Mouse (Mus musculus): Measurements from ENCODE around the gene Slc6a9. TPM values are rescaled to one million over a fixed set of nuclear protein-coding genes. Genes with fewer than 3 reads are reported as not detected.

The Slc6a9 gene
- total RNA-seq, 2 experiments from 2014 or later, result 0.05 to 0.21 TPM

DNA sequence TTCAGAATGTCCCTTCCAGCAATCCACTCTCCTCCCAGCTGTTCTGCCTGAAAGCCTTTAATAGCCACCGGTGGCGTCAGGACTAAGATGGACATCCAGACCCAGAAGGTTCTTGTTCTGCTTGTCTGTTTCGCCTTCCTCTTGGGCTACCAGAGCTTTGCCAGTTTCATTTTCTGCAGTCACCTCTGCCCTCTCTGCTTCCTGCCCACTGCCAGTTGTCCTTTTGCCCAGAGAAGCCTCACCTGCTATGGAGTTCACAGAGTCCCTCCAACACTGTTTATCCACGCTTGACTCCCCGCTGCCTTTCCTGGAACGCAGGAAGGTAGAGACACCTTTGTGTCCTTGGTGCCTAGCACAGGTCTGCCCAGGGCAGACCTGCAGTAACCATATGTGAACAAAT, 5.1 kb downstream of the Slc6a9 start:
- no peak for ATAC-seq (replicated peaks; ENCODE audit: poor library complexity)

GRCm38 (mm10) chr4:117840821-117841220, 6.5 kb downstream of the Slc6a9 start:
- ATAC-seq (replicated peaks; ENCODE audit: poor library complexity), result no peak

DNA sequence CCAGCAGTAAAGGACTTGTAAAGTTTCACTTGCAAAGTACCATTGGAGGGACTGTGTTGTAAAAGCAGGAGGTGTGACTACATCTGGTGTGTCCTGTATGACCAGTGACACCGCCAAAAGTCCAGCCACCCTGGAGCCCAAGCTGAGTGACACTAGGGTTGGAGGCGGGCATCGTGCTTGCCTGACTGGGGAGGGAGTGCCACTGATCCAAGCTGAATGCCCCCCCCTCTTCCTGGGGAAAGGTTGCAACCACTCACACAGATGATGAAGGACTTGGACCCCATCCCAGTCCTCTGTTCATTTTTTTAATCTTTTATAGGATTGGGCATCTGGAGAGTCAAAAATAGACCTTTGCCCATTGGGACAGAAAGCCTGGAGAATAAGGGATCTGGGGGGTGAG, 7.3 kb downstream of the Slc6a9 start:
- ATAC-seq (replicated peaks; ENCODE audit: poor library complexity), result no peak

GRCm38 (mm10) chr4:117843101-117843500, 8.8 kb downstream of the Slc6a9 start:
- no peak for ATAC-seq (replicated peaks; ENCODE audit: poor library complexity)

- ATAC-seq (replicated peaks; ENCODE audit: poor library complexity), result no peak
Observed at GRCm38 (mm10) chr4:117844467-117844866, 10.2 kb downstream of the Slc6a9 start.

- ATAC-seq (replicated peaks; ENCODE audit: poor library complexity), result no peak
Observed at GRCm38 (mm10) chr4:117845316-117845715, 11.0 kb downstream of the Slc6a9 start.

- ATAC-seq (replicated peaks; ENCODE audit: poor library complexity), result no peak
Observed at GRCm38 (mm10) chr4:117846261-117846660, 12.0 kb downstream of the Slc6a9 start.

- no peak for ATAC-seq (replicated peaks; ENCODE audit: poor library complexity)
Observed at GRCm38 (mm10) chr4:117847011-117847410, 12.7 kb downstream of the Slc6a9 start.

- ATAC-seq (replicated peaks; ENCODE audit: poor library complexity), result no peak
Observed at GRCm38 (mm10) chr4:117849063-117849462, 14.8 kb downstream of the Slc6a9 start.

GRCm38 (mm10) chr4:117849506-117849905, 15.2 kb downstream of the Slc6a9 start:
- ATAC-seq (replicated peaks; ENCODE audit: poor library complexity), result no peak

- ATAC-seq (replicated peaks; ENCODE audit: poor library complexity), result no peak
Observed at GRCm38 (mm10) chr4:117850176-117850575, 15.9 kb downstream of the Slc6a9 start.

- no peak for ATAC-seq (replicated peaks; ENCODE audit: poor library complexity)
Observed at GRCm38 (mm10) chr4:117850871-117851270, 16.6 kb downstream of the Slc6a9 start.

GRCm38 (mm10) chr4:117852152-117852868, 18.0 kb downstream of the Slc6a9 start:
- no peak for ATAC-seq (replicated peaks; ENCODE audit: poor library complexity)

- ATAC-seq (replicated peaks; ENCODE audit: poor library complexity), result no peak
Observed at GRCm38 (mm10) chr4:117855146-117855545, 20.8 kb downstream of the Slc6a9 start.

DNA sequence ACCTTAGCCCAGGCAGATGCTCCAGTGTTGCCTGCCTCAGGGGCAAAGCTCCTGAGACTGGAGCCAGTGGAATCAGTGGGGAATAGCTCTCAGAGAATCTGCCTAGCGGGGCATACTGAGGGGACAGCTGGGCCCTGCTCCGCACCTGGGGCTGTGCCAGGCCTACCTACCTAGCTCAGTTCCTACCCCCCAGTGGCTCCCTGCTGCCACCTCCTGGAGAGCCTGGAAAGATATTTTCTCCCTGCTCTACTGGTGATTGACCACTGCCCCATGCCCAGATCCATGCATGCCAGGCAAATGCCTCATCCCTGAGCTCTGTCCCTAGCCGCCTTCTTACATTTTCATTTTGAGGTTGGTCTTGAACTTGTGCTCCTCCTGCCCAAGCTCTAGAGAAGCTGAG, 24.5 kb downstream of the Slc6a9 start:
- peak; percentile 59 for ATAC-seq (replicated peaks; ENCODE audit: poor library complexity)

DNA sequence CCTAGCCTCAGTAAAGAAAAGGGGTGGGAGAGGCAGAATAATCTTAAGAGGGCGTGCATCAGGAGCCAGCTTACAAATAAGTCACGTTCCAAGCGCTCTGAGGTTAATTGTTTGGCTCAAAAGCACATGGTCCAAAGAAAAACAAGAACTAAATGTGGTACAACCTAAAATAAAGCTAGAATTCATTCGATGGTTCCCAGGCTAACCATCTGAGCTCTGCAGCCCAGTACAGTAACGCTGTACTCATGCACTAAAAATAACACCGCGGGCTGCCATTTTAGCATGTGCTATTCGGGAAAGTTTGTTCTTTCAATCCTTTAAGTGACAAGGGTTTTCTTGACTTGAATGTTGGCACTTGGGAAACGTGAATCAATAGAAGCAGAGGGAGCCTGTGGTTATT, 26.3 kb downstream of the Slc6a9 start:
- ATAC-seq (replicated peaks; ENCODE audit: poor library complexity), result no peak

GRCm38 (mm10) chr4:117862823-117863222, 28.5 kb downstream of the Slc6a9 start:
- ATAC-seq (replicated peaks; ENCODE audit: poor library complexity), result peak; percentile 40

DNA sequence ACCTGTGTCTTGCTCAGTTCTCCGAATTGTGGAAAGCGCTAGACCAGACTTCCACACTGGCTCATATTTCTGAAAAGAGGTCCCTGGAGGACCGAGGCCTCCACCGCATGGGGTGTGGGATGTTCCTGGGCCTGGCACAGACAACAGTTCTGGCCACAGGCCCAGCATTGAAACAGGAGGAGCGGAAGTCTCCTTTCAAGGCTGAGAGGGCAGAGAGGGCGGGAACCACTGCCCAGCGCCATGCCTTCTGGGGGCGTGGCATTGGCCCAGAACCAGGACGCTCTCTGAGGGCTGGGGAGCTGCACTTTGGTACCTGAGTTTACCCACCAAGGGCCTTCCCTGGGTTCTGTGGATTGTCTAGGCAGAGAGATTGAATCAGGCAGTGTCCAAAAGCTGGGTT, 31.8 kb downstream of the Slc6a9 start:
- ATAC-seq (replicated peaks; ENCODE audit: poor library complexity), result peak; percentile 53

GRCm38 (mm10) chr4:117867000-117867399, 32.7 kb downstream of the Slc6a9 start:
- peak; percentile 49 for ATAC-seq (replicated peaks; ENCODE audit: poor library complexity)

GRCm38 (mm10) chr4:117867823-117868222, 33.5 kb downstream of the Slc6a9 start:
- ATAC-seq (replicated peaks; ENCODE audit: poor library complexity), result peak; percentile 59

DNA sequence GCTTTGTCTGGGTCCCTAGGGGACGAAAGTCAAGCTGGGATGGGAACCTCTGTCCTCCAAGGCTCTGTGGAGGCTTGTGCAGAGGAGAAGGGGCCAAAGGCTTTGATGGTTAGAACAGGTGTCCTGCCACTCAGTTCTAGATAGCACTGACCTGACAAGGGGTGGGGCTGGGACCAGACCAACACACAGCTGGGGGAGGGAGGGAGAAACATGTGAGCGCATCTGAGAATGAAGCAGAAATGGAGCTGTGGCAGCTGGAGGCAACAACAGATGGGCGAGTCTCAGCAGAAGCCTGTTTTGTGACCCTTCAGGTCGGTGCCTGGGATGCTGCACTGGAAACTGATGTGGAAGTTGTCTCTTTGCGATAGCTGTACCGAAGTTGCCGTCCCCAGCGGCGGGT, 35.0 kb downstream of the Slc6a9 start:
- ATAC-seq (replicated peaks; ENCODE audit: poor library complexity), result no peak

DNA sequence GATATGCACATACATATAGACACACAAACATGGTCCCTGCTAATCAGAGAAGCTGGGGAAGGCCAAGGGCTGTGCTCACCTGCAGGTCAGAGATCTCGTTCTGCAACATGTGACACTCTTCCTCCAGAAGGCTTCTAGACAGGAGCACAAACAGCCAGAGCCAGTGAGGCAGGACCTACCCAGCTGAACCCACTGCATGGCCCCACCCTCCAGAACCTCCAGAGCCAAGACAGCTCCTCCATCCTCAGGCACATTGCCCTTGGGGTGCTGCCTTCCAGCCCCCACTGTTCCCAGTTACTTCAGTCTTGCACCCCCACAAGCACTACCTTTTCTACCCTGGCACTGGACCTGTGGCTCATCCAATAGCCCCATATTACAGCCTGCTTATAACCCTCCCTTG, 36.1 kb downstream of the Slc6a9 start:
- no peak for ATAC-seq (replicated peaks; ENCODE audit: poor library complexity)

- no peak for ATAC-seq (replicated peaks; ENCODE audit: poor library complexity)
Observed at GRCm38 (mm10) chr4:117871787-117872186, 37.5 kb downstream of the Slc6a9 start.
